Mouse (Mus musculus) CH12.LX (cell line): ENCODE measurements around the gene Skp2. TPM values are rescaled to one million over a fixed set of nuclear protein-coding genes. Genes with fewer than 3 reads are reported as not detected.
"Not testable (repeated sequence)": the region's sequence is repeated elsewhere in the genome, so short reads cannot be mapped to it uniquely, and the experiment has no call there.

Experiments
- DNase-seq: peaks from one replicate; pipeline ENCODE4 v3.0.0-alpha.2; 2013; ENCODE audit errors: extremely low read depth
- H3K27ac ChIP-seq: 2 replicates; pipeline ENCODE4 v1.5.1; 2012; ENCODE audit warnings: low read depth, mild to moderate bottlenecking, control low read depth, moderate library complexity; ENCODE audit not compliant: insufficient read depth
- H3K27me3 ChIP-seq: replicated peaks from 2 replicates; pipeline ENCODE3; 2012; ENCODE audit warnings: inconsistent platforms
- H3K36me3 ChIP-seq, 2 experiments: replicated peaks in 1 of 2; 2 replicates each; pipeline versions ENCODE3 to v1.6.1; 2012; ENCODE audit warnings: inconsistent platforms in 1 of 2, low read length in 1 of 2, mild to moderate bottlenecking in 1 of 2, mixed read lengths in 1 of 2, moderate library complexity in 1 of 2; ENCODE audit not compliant: control insufficient read depth in 1 of 2, insufficient read depth in 1 of 2
- H3K4me1 ChIP-seq, 2 experiments: 2 replicates each; pipeline ENCODE4 v1.6.1; 2012; ENCODE audit warnings: inconsistent platforms in 1 of 2, moderate library complexity in 1 of 2; ENCODE audit not compliant: insufficient read depth in 2 of 2, control insufficient read depth in 1 of 2
- H3K4me2 ChIP-seq: 2 replicates; pipeline ENCODE4 v1.6.1; 2012; ENCODE audit warnings: low read depth, mild to moderate bottlenecking, control low read depth; ENCODE audit not compliant: poor library complexity, insufficient read depth, severe bottlenecking
- H3K4me3 ChIP-seq, 3 experiments: fragments of 150-350 bp in 1 of 3; sonication (generic) in 1 of 3; replicated peaks in 1 of 3; 2 replicates each; pipeline versions ENCODE3 to v1.5.1; 2011 to 2012; ENCODE audit warnings: low read depth in 2 of 3, low read length in 2 of 3, mild to moderate bottlenecking in 2 of 3, moderate library complexity in 2 of 3, control low read depth in 1 of 3, improper control_type of control experiment in 1 of 3, inconsistent platforms in 1 of 3, mixed read lengths in 1 of 3; ENCODE audit not compliant: poor library complexity in 1 of 3
- H3K79me2 ChIP-seq: replicated peaks from 2 replicates; pipeline ENCODE4 v1.6.1; 2012; ENCODE audit warnings: mild to moderate bottlenecking, moderate library complexity; ENCODE audit not compliant: control insufficient read depth, poor library complexity, insufficient read depth, severe bottlenecking; ENCODE audit errors: extremely low read depth
- H3K9ac ChIP-seq: 2 replicates; pipeline ENCODE4 v1.6.1; 2012; ENCODE audit warnings: low read depth, mild to moderate bottlenecking, control low read depth, moderate library complexity; ENCODE audit not compliant: insufficient read depth
- H3K9me3 ChIP-seq: replicated peaks from 2 replicates; pipeline ENCODE3; 2012; ENCODE audit warnings: low read length, inconsistent platforms, mixed read lengths
- CHD2 ChIP-seq: IDR thresholded peaks from 2 replicates; pipeline ENCODE4 v1.6.1; 2011; ENCODE audit warnings: low read length, improper control_type of control experiment
- CTCF ChIP-seq, 2 experiments: IDR thresholded peaks in 1 of 2; conservative IDR thresholded peaks in 1 of 2; 2 replicates each; pipeline ENCODE4 v1.5.1; 2011 to 2012; ENCODE audit warnings: low read depth in 2 of 2, low read length in 2 of 2, improper control_type of control experiment in 1 of 2, inconsistent platforms in 1 of 2, mild to moderate bottlenecking in 1 of 2, moderate library complexity in 1 of 2
- ELF1 ChIP-seq: IDR thresholded peaks from 2 replicates; pipeline ENCODE4 v1.6.1; 2014; ENCODE audit warnings: low read depth, mild to moderate bottlenecking, inconsistent platforms, low read length, improper control_type of control experiment
- EP300 ChIP-seq: IDR thresholded peaks from 2 replicates; pipeline ENCODE4 v1.6.1; 2011; ENCODE audit warnings: low read length, improper control_type of control experiment
- ETS1 ChIP-seq: conservative IDR thresholded peaks from 2 replicates; pipeline ENCODE4 v1.6.1; 2012; ENCODE audit warnings: low read depth, mild to moderate bottlenecking, inconsistent platforms, low read length, improper control_type of control experiment, moderate library complexity
- GABPA ChIP-seq: IDR thresholded peaks from 2 replicates; pipeline ENCODE4 v1.6.1; 2012; ENCODE audit warnings: low read depth, low read length, improper control_type of control experiment, inconsistent platforms; ENCODE audit not compliant: insufficient replicate concordance
- HCFC1 ChIP-seq: IDR thresholded peaks from 2 replicates; pipeline ENCODE4 v1.6.1; 2012; ENCODE audit warnings: low read depth, mild to moderate bottlenecking, inconsistent platforms, low read length, improper control_type of control experiment
- JUND ChIP-seq: conservative IDR thresholded peaks from 2 replicates; pipeline ENCODE4 v1.6.1; 2011; ENCODE audit warnings: low read depth, low read length, improper control_type of control experiment
- MAFK ChIP-seq: IDR thresholded peaks from 2 replicates; pipeline ENCODE4 v1.6.1; 2011; ENCODE audit warnings: low read length, improper control_type of control experiment; ENCODE audit not compliant: insufficient replicate concordance
- MAX ChIP-seq: IDR thresholded peaks from 2 replicates; pipeline ENCODE4 v1.6.1; 2011; ENCODE audit warnings: low read length, improper control_type of control experiment
- MEF2A ChIP-seq: IDR thresholded peaks from 2 replicates; pipeline ENCODE4 v1.6.1; 2014; ENCODE audit warnings: low read depth, mild to moderate bottlenecking, inconsistent platforms, low read length, improper control_type of control experiment, borderline replicate concordance
- MXI1 ChIP-seq: IDR thresholded peaks from 2 replicates; pipeline ENCODE4 v1.6.1; 2011; ENCODE audit warnings: mild to moderate bottlenecking, low read depth, low read length, improper control_type of control experiment
- MYC ChIP-seq: IDR thresholded peaks from 2 replicates; pipeline ENCODE4 v1.6.1; 2011; ENCODE audit warnings: low read depth, mild to moderate bottlenecking, improper control_type of control experiment, low read length
- NELFE ChIP-seq: IDR thresholded peaks from 2 replicates; pipeline ENCODE4 v1.6.1; 2011; ENCODE audit warnings: low read depth, low read length, improper control_type of control experiment
- POLR2A ChIP-seq: IDR thresholded peaks from 2 replicates; pipeline ENCODE4 v1.6.1; 2011; ENCODE audit warnings: low read depth, mild to moderate bottlenecking, improper control_type of control experiment, low read length
- RAD21 ChIP-seq: IDR thresholded peaks from 2 replicates; pipeline ENCODE4 v1.6.1; 2011; ENCODE audit warnings: low read depth, mild to moderate bottlenecking, low read length, improper control_type of control experiment, moderate library complexity
- SMC3 ChIP-seq: IDR thresholded peaks from 2 replicates; pipeline ENCODE4 v1.6.1; 2011; ENCODE audit warnings: low read depth, low read length, improper control_type of control experiment
- TBP ChIP-seq: conservative IDR thresholded peaks from 2 replicates; pipeline ENCODE4 v1.6.1; 2011; ENCODE audit warnings: low read depth, low read length, improper control_type of control experiment
- TCF12 ChIP-seq: IDR thresholded peaks from 2 replicates; pipeline ENCODE4 v1.6.1; 2014; ENCODE audit warnings: low read depth, mild to moderate bottlenecking, inconsistent platforms, low read length, improper control_type of control experiment
- UBTF ChIP-seq: IDR thresholded peaks from 2 replicates; pipeline ENCODE4 v1.6.1; 2012; ENCODE audit warnings: low read depth, mild to moderate bottlenecking, inconsistent platforms, low read length, improper control_type of control experiment, moderate library complexity
- USF1 ChIP-seq: IDR thresholded peaks from 2 replicates; pipeline ENCODE4 v1.6.1; 2014; ENCODE audit warnings: low read depth, mild to moderate bottlenecking, inconsistent platforms, low read length, improper control_type of control experiment
- USF2 ChIP-seq: conservative IDR thresholded peaks from 2 replicates; pipeline ENCODE4 v1.6.1; 2011; ENCODE audit warnings: low read depth, low read length, improper control_type of control experiment
- dilution Hi-C: fragments of 300-500 bp; cut with MboI; formaldehyde crosslinking; loops from 2 replicates; pipeline ENCODE4 v1.14.3; 2020; ENCODE audit warnings: low sequenced_read_pairs; ENCODE audit not compliant: extremely low pct_unique_long_range_greater_than_20kb, extremely low pct_ligation_motif_present
- in situ Hi-C: fragments of 300-500 bp; cut with MboI; formaldehyde crosslinking; loops from 3 replicates; pipeline ENCODE4 v1.14.3; 2019; ENCODE audit warnings: low sequenced_read_pairs, low pct_ligation_motif_present, low pct_unique_long_range_greater_than_20kb, mixed read lengths
- polyA plus RNA-seq: library from polyadenylated mRNA; unstranded; fragments of >175 nt; gene quantifications from 2 replicates; pipeline ENCODE4 v1.2.1, GENCODE M21; 2012; ENCODE audit warnings: low read depth; ENCODE audit not compliant: insufficient read length
- total RNA-seq, 2 experiments: library from RNA; depleted of rRNA; stranded (reverse); fragments of 300-350 nt in 1 of 2; fragments of >200 nt in 1 of 2; gene quantifications; 2 replicates each; pipeline ENCODE4 v1.2.3; 2012 to 2014

The Skp2 gene
- total and polyA plus RNA-seq, 3 experiments = 14.1 to 23.2 (median 23.1) TPM

DNA sequence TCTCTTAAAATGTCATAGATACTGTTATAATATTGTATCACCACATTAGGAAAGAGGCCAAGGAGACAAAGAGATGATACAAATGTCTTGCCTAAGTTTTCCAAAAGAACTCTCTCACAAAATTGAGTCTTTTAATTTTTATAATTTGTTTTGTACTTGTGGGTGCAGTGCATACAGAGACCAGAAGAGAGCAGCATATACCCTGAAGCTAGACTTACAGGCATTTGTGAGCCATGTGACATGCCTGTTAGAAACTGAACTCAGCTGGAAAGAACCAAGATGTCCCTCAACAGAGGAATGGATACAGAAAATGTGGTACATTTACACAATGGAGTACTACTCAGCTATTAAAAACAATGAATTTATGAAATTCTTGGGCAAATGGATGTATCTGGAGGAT, 37.5 kb upstream of the Skp2 start:
- Histone ChIP-seq H3K4me1 (peaks cover 0 to 25% of the 10 kb centered on the region in 2 experiments; a peak in 2 of 4 replicates), H3K36me3 (peaks cover 11 to 25% of the 10 kb centered on the region in 2 experiments)
- H3K4me2 ChIP-seq, H3K27me3 ChIP-seq, dilution Hi-C loops, H3K9ac ChIP-seq, in situ Hi-C loops, H3K9me3 ChIP-seq, H3K79me2 ChIP-seq, H3K27ac ChIP-seq, H3K4me3 ChIP-seq: not testable (repeated sequence)
- TF ChIP-seq SMC3 (peak; percentile 49), CTCF (conservative IDR thresholded peaks at IDR 0.05 in 1 of 2, IDR thresholded peaks at IDR 0.05 in 1 of 2; ENCODE audit: low read depth in 2 of 2, low read length in 2 of 2) (peak in 1 of 2 experiments; percentile 66; a peak in 3 of 4 replicates), USF1 (peak; percentile 16; the same call in 1 of the 2 replicates), RAD21 (peak; percentile 68), MYC (peak; percentile 61), MAX (peak; percentile 48; the same call in 1 of the 2 replicates)
- peak; percentile 44 for DNase-seq

DNA sequence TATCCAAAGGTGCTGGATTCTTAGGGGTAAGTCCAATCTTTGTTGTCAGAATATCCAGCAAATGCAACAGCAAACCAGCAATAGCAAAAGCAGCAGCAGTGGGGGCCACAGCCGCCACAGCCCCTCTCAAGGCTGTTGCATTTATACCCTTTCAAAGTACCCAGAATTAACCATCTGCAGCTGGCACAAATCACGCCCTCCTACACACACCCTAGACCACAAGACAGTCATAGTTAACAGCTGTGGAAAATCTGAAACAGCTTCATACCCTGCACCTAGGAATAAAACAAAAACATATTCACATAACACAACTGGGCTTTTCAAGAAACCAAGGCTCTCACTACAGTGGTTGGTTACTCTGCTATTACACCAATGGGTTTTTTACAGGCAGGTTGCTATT, 34.6 kb upstream of the Skp2 start:
- Histone ChIP-seq H3K79me2 (no peaks in the 10 kb centered on the region), H3K4me1 (peaks cover 0 to 38% of the 10 kb centered on the region in 2 experiments; a peak in 2 of 4 replicates), H3K4me3 (no peak overlapping the region), H3K36me3 (peaks cover 16 to 20% of the 10 kb centered on the region in 2 experiments), H3K9ac (no peak overlapping the region), H3K27ac (no peak overlapping the region), H3K9me3 (no peaks in the 10 kb centered on the region), H3K4me2 (no peak overlapping the region), H3K27me3 (no peaks in the 10 kb centered on the region)
- in situ Hi-C loops = loop anchor here (10.0 kb wide), 1 partner anchor 55 kb away; no protein-coding TSS in a partner anchor
- DNase-seq = peak; percentile 30
- dilution Hi-C loops = no loop called here
- 0 out of 2 replicates have a peak, but pooled peaks have one; percentile 18 for TF ChIP-seq TCF12
- no peak for TF ChIP-seq MAX
- TF ChIP-seq CHD2 = no peak
- no peak for TF ChIP-seq JUND
- TF ChIP-seq USF2 = no peak
- no peak for TF ChIP-seq MEF2A
- TF ChIP-seq POLR2A = no peak
- peak; percentile 75 for TF ChIP-seq ETS1
- TF ChIP-seq UBTF = no peak
- TF ChIP-seq MYC = no peak
- no peak for TF ChIP-seq TBP
- no peak for TF ChIP-seq HCFC1
- TF ChIP-seq CTCF (conservative IDR thresholded peaks at IDR 0.05 in 1 of 2, IDR thresholded peaks at IDR 0.05 in 1 of 2; ENCODE audit: low read depth in 2 of 2, low read length in 2 of 2) = no peak
- peak; percentile 57 for TF ChIP-seq EP300
- no peak for TF ChIP-seq MAFK
- no peak for TF ChIP-seq GABPA
- no peak for TF ChIP-seq MXI1
- no peak for TF ChIP-seq NELFE
- no peak for TF ChIP-seq ELF1
